Mouse (Mus musculus) Patski (cell line): ENCODE measurements at regions not wholly inside any gene's neighbourhood (a gene's known extent, or its start where the extent isn't known, plus 50 kb on each side); places are given as distances from the start of the nearest gene placed in this dataset.

Experiments used
- ATAC-seq: fragments of 100-300 bp; one replicate; pipeline ENCODE4 v1.8.0; 2021
- CTCF ChIA-PET: fragments of 350-600 bp; sonication (Branson Sonifier 250); formaldehyde crosslinking; loops from one replicate; lab custom pipeline; 2022; ENCODE audit warnings: inconsistent platforms; lab: Charles Lee
- POLR2A ChIA-PET: fragments of 350-600 bp; sonication (Branson Sonifier 250); formaldehyde crosslinking; loops from one replicate; lab custom pipeline; 2022; ENCODE audit warnings: antibody characterized with exemption, inconsistent platforms; lab: Charles Lee
- DNase-seq: peaks from one replicate; pipeline ENCODE4 v3.0.0-alpha.2; 2011; ENCODE audit warnings: low read depth, low spot score
- H3K27me3 ChIP-seq: fragments of 371-371 bp; one replicate; pipeline ENCODE4 v1.5.1; 2021
- CTCF ChIP-seq: fragments of 100-300 bp; IDR thresholded peaks from one replicate; pipeline ENCODE4 v1.5.1; 2021
- in situ Hi-C: fragments of 300-500 bp; cut with MboI; formaldehyde crosslinking; loops from 3 replicates; pipeline ENCODE4 v1.11.1; 2018; ENCODE audit warnings: low pct_unique_long_range_greater_than_20kb, mixed read lengths

GRCm38 (mm10) chr7:123805650-123806049, 177.0 kb upstream of the Hs3st4 start:
- in situ Hi-C loops: no loop called here
- no peak for TF ChIP-seq CTCF
- ATAC-seq (no peak), DNase-seq (no peak)
- POLR2A ChIA-PET: no interaction called here
- no peaks in the 10 kb centered on the region for H3K27me3 ChIP-seq
- CTCF ChIA-PET: no interaction called here

- in situ Hi-C loops: no loop called here
- ATAC-seq: no peak
- POLR2A ChIA-PET: no interaction called here
- TF ChIP-seq CTCF: no peak
- no peaks in the 10 kb centered on the region for H3K27me3 ChIP-seq
- CTCF ChIA-PET: no interaction called here
- no peak for DNase-seq
These were observed 158.7 kb upstream of the Hs3st4 start for GRCm38 (mm10) chr7:123823976-123824375.

GRCm38 (mm10) chr7:123826406-123826805, 156.3 kb upstream of the Hs3st4 start:
- DNase-seq: no peak
- CTCF ChIA-PET: no interaction called here
- in situ Hi-C loops: no loop called here
- H3K27me3 ChIP-seq: no peaks in the 10 kb centered on the region
- POLR2A ChIA-PET: no interaction called here
- no peak for ATAC-seq
- no peak for TF ChIP-seq CTCF

- TF ChIP-seq CTCF: no peak
- POLR2A ChIA-PET: no interaction called here
- DNase-seq: no peak
- CTCF ChIA-PET: no interaction called here
- no peaks in the 10 kb centered on the region for H3K27me3 ChIP-seq
- ATAC-seq: no peak
- in situ Hi-C loops: no loop called here
These were observed 140.1 kb upstream of the Hs3st4 start for GRCm38 (mm10) chr7:123842552-123842951.

GRCm38 (mm10) chr7:123847081-123847480, 135.6 kb upstream of the Hs3st4 start:
- ATAC-seq (no peak), DNase-seq (no peak)
- TF ChIP-seq CTCF: no peak
- H3K27me3 ChIP-seq: no peaks in the 10 kb centered on the region
- ChIA-PET POLR2A (no interaction called here), CTCF (no interaction called here)
- in situ Hi-C loops: no loop called here

GRCm38 (mm10) chr7:123848644-123849043, 134.0 kb upstream of the Hs3st4 start:
- TF ChIP-seq CTCF: no peak
- H3K27me3 ChIP-seq: no peaks in the 10 kb centered on the region
- no peak for ATAC-seq
- ChIA-PET CTCF (no interaction called here), POLR2A (interaction anchor here (0.5 kb wide), 1 partner anchor 372 kb away, joined by 3 read pairs; no protein-coding TSS in a partner anchor)
- DNase-seq: no peak
- in situ Hi-C loops: no loop called here

GRCm38 (mm10) chr7:123849220-123849619, 133.4 kb upstream of the Hs3st4 start:
- in situ Hi-C loops: no loop called here
- no peaks in the 10 kb centered on the region for H3K27me3 ChIP-seq
- CTCF ChIA-PET: no interaction called here
- ATAC-seq: no peak
- no peak for TF ChIP-seq CTCF
- DNase-seq: no peak
- POLR2A ChIA-PET: no interaction called here

- H3K27me3 ChIP-seq: no peaks in the 10 kb centered on the region
- peak; percentile 21 for TF ChIP-seq CTCF
- CTCF ChIA-PET: no interaction called here
- ATAC-seq (no peak), DNase-seq (no peak)
- in situ Hi-C loops: no loop called here
- POLR2A ChIA-PET: no interaction called here
These were observed 132.1 kb upstream of the Hs3st4 start for GRCm38 (mm10) chr7:123850272-123851197.

GRCm38 (mm10) chr7:123857539-123857938, 125.1 kb upstream of the Hs3st4 start:
- DNase-seq (no peak), ATAC-seq (no peak)
- ChIA-PET CTCF (no interaction called here), POLR2A (no interaction called here)
- TF ChIP-seq CTCF: no peak
- in situ Hi-C loops: no loop called here
- H3K27me3 ChIP-seq: no peaks in the 10 kb centered on the region

- in situ Hi-C loops: no loop called here
- ChIA-PET CTCF (no interaction called here), POLR2A (no interaction called here)
- no peaks in the 10 kb centered on the region for H3K27me3 ChIP-seq
- ATAC-seq: no peak
- DNase-seq: no peak
- TF ChIP-seq CTCF: no peak
These were observed 121.0 kb upstream of the Hs3st4 start for GRCm38 (mm10) chr7:123861706-123862105.

GRCm38 (mm10) chr7:123896759-123897444, 85.8 kb upstream of the Hs3st4 start:
- no peak for TF ChIP-seq CTCF
- POLR2A ChIA-PET: no interaction called here
- ATAC-seq (no peak), DNase-seq (no peak)
- in situ Hi-C loops: no loop called here
- H3K27me3 ChIP-seq: no peaks in the 10 kb centered on the region
- CTCF ChIA-PET: interaction anchor here (1.7 kb wide), 1 partner anchor 9 kb away, joined by 4 read pairs; no protein-coding TSS in a partner anchor
